Mouse (Mus musculus) olfactory bulb, adult 2 months (tissue): Measurements from ENCODE around the gene Gm45837.

Source experiments
- CTCF ChIP-seq: fragments of 200-500 bp; IDR thresholded peaks from 2 replicates; pipeline ENCODE4 v1.5.1; 2012; ENCODE audit warnings: low read depth, mild to moderate bottlenecking, low read length, moderate library complexity; ENCODE audit not compliant: insufficient read depth
- POLR2A ChIP-seq: fragments of 200-500 bp; IDR thresholded peaks from 2 replicates; pipeline ENCODE4 v1.6.1; 2012; ENCODE audit warnings: mild to moderate bottlenecking, low read depth, low read length, moderate library complexity; ENCODE audit not compliant: insufficient read depth

GRCm38 (mm10) chr7:101374155-101374554 is 36.5 kb upstream of the Gm45837 start:
- TF ChIP-seq CTCF = no peak
- TF ChIP-seq POLR2A = no peak
